Mouse (Mus musculus): Measurements from ENCODE around the gene 4933424G06Rik. TPM values are rescaled to one million over a fixed set of nuclear protein-coding genes. Genes with fewer than 3 reads are reported as not detected.

4933424G06Rik gene
- polyA plus RNA-seq, 1 experiment from 2014 or later: 0.13 TPM

DNA sequence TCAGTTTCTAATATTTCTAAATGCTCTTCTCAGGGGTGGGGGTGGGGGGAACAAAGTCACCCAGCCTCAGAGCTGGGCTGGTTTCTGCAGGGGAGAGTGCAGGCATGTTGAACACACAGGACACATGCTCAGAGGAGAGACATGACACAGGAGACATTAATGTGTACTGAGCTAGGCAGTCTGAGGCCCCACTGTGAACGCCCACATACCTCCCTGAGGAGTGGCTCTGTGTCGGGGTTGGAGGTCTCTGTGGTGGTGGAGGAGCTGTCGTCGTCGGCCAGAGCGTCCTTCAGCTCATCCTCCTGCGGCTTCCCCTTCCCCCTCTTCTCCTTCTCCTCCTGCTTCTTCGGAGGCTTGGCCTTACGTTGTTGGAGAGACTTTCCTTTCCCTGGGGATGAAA, 94.3 kb downstream of the 4933424G06Rik start:
- ATAC-seq (ENCODE audit: insufficient read depth, low FRiP score): no peak
- Histone ChIP-seq H3K9ac (ENCODE audit: low read length) (no peak overlapping the region), H3K4me3 (replicated peaks; ENCODE audit: low read length) (no peak overlapping the region), H3K27me3 (ENCODE audit: control insufficient read depth, insufficient read depth, low read length) (no peaks in the 10 kb centered on the region), H3K36me3 (ENCODE audit: control insufficient read depth, insufficient read depth, low read length) (peaks cover 36% of the 10 kb centered on the region), H3K9me3 (replicated peaks; ENCODE audit: control insufficient read depth, low read length) (no peaks in the 10 kb centered on the region), H3K27ac (ENCODE audit: low read length) (no peak overlapping the region), H3K4me2 (ENCODE audit: low read depth, low read length) (no peak overlapping the region), H3K4me1 (ENCODE audit: control insufficient read depth, insufficient read depth, low read length) (no peaks in the 10 kb centered on the region)
- 75% methylated on average over 9 of the region's 9 CpGs for WGBS

DNA sequence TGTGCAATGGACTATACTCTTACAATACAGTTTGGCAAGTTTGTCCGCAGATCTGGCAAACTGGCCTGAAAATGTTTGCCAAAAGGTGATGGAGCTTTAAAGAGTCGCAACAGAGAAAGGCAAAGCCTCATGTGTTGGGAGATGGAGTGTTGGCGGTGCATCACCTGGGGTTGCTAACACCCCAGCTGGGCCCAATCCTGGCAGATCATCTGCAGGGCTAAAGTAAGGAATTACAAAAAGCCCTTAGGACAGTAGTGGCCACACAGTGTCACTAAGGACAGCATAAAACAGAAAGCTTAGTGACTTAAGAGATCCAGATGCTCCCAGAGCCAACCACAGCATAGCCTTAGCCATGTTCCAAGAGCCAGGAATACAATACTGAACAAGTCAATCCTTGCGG, 94.9 kb downstream of the 4933424G06Rik start:
- ATAC-seq (ENCODE audit: insufficient read depth, low FRiP score): no peak
- Histone ChIP-seq H3K36me3 (ENCODE audit: control insufficient read depth, insufficient read depth, low read length) (peaks cover 30% of the 10 kb centered on the region), H3K27me3 (ENCODE audit: control insufficient read depth, insufficient read depth, low read length) (no peaks in the 10 kb centered on the region), H3K9ac (ENCODE audit: low read length) (no peak overlapping the region), H3K4me2 (ENCODE audit: low read depth, low read length) (no peak overlapping the region), H3K4me3 (replicated peaks; ENCODE audit: low read length) (no peak overlapping the region), H3K9me3 (replicated peaks; ENCODE audit: control insufficient read depth, low read length) (no peaks in the 10 kb centered on the region), H3K4me1 (ENCODE audit: control insufficient read depth, insufficient read depth, low read length) (no peaks in the 10 kb centered on the region), H3K27ac (ENCODE audit: low read length) (no peak overlapping the region)
- 92% methylated on average over 4 of the region's 4 CpGs for WGBS

DNA sequence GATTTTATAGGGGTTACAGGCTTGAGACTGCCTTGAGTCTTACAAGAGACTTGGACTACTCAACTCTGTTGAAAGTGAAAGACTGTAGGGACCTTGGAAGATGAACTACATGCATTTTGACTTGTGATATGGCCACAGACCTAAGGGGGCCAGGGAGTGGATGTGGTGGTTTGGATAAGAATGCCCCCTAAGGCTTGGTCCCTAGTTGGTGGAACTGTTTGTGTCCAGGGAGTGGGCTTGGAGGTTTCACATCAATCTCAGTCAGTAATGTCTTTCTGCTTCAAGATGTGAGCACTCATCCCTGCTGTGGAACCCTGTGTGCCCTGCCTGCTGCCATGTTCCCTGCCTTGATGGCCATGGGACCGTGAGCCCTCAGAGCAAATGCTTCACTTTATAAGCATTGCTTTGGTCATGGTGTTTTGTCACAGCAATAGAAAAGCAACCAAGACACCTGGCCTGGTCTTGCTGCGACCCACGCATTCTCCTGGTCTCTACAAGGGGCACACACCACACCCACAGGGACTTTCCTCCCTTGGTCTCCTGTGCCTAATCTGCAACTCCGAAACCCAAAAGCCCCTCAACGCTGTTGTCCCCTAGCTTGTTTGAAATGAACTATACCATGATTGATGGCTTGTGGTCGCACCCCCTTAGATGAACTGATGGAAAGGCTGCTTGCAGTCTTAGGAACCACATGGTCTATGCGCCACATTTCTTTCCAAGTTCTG, 96.4 kb downstream of the 4933424G06Rik start:
- no peak overlapping the region for H3K4me2 ChIP-seq (ENCODE audit: low read depth, low read length)
- H3K4me3 ChIP-seq (replicated peaks; ENCODE audit: low read length): no peak overlapping the region
- H3K4me1 ChIP-seq (ENCODE audit: control insufficient read depth, insufficient read depth, low read length): no peaks in the 10 kb centered on the region
- no peaks in the 10 kb centered on the region for H3K9me3 ChIP-seq (replicated peaks; ENCODE audit: control insufficient read depth, low read length)
- no peak for ATAC-seq (ENCODE audit: insufficient read depth, low FRiP score)
- no peak overlapping the region for H3K27ac ChIP-seq (ENCODE audit: low read length)
- H3K27me3 ChIP-seq (ENCODE audit: control insufficient read depth, insufficient read depth, low read length): no peaks in the 10 kb centered on the region
- no peak overlapping the region for H3K9ac ChIP-seq (ENCODE audit: low read length)
- H3K36me3 ChIP-seq (ENCODE audit: control insufficient read depth, insufficient read depth, low read length): peaks cover 33% of the 10 kb centered on the region
- WGBS: 93% methylated on average over 7 of the region's 7 CpGs

DNA sequence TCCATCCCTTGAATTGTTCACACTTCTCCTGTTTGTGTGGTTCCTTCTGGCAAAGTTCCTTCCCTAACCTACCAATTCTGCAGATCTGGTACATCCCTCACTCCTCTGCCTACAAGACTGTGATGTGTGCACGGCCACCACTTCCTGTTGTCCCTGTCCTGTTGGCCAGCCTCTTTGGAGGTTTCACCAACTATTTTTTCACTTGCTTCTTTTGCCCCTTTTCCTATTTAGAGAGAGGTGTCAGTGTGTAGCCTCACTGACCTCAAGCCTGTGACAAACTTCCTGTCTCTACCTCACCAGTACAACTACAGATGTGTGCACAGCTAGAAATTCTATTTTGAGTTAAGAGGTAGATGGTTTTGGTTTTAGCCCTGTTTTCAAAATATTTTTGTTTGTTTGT, 97.1 kb downstream of the 4933424G06Rik start:
- no peak overlapping the region for H3K4me3 ChIP-seq (replicated peaks; ENCODE audit: low read length)
- no peak for ATAC-seq (ENCODE audit: insufficient read depth, low FRiP score)

More for the DNA sequence above, 97.1 kb downstream of the 4933424G06Rik start:
- Histone ChIP-seq H3K9me3 (replicated peaks; ENCODE audit: control insufficient read depth, low read length) (no peaks in the 10 kb centered on the region), H3K36me3 (ENCODE audit: control insufficient read depth, insufficient read depth, low read length) (peaks cover 29% of the 10 kb centered on the region), H3K4me2 (ENCODE audit: low read depth, low read length) (no peak overlapping the region), H3K27me3 (ENCODE audit: control insufficient read depth, insufficient read depth, low read length) (no peaks in the 10 kb centered on the region), H3K27ac (ENCODE audit: low read length) (no peak overlapping the region), H3K4me1 (ENCODE audit: control insufficient read depth, insufficient read depth, low read length) (no peaks in the 10 kb centered on the region), H3K9ac (ENCODE audit: low read length) (no peak overlapping the region)
- 89% methylated on average over 1 of the region's 1 CpGs for WGBS

Small RNA genes lying within 50 kb of the gene (microRNA-seq; reads per million reads assigned to microRNA genes)
- not detected for gene Gm24133

Other genes starting within 250 kb of the 4933424G06Rik start
- gene Cnnm4, start 238.5 kb upstream of the 4933424G06Rik start, polyA plus RNA-seq (2015; fragmentation: Nextera tagmentation; extraction: Ambion mirVana): 16.7 and 18.5 TPM in 2 replicates
- 2.5 and 3.0 TPM in 2 replicates for gene Cnnm3, start 198.3 kb upstream of the 4933424G06Rik start, polyA plus RNA-seq (2015; fragmentation: Nextera tagmentation; extraction: Ambion mirVana)
- gene Ankrd23, start 173.3 kb upstream of the 4933424G06Rik start, polyA plus RNA-seq (2015; fragmentation: Nextera tagmentation; extraction: Ambion mirVana): 18.0 and 21.7 TPM in 2 replicates
- gene Gm42417, start 170.7 kb upstream of the 4933424G06Rik start, polyA plus RNA-seq (2015; fragmentation: Nextera tagmentation; extraction: Ambion mirVana): 1.9 TPM in 1 of 2 replicates, not detected in the other
- 26.7 and 30.5 TPM in 2 replicates for gene Ankrd39, start 162.7 kb upstream of the 4933424G06Rik start, polyA plus RNA-seq (2015; fragmentation: Nextera tagmentation; extraction: Ambion mirVana)
- gene Sema4c, start 151.8 kb upstream of the 4933424G06Rik start, polyA plus RNA-seq (2015; fragmentation: Nextera tagmentation; extraction: Ambion mirVana): 10.0 and 10.6 TPM in 2 replicates
- 0.50 and 0.94 TPM in 2 replicates for gene Fam178b, start 27.0 kb upstream of the 4933424G06Rik start, polyA plus RNA-seq (2015; fragmentation: Nextera tagmentation; extraction: Ambion mirVana)
- 591 and 640 TPM in 2 replicates for gene Cox5b, start 18.7 kb upstream of the 4933424G06Rik start, polyA plus RNA-seq (2015; fragmentation: Nextera tagmentation; extraction: Ambion mirVana)
- gene Actr1b, start 4.3 kb downstream of the 4933424G06Rik start, polyA plus RNA-seq (2015; fragmentation: Nextera tagmentation; extraction: Ambion mirVana): 95.3 and 103 TPM in 2 replicates
- gene Zap70, start 51.6 kb downstream of the 4933424G06Rik start, polyA plus RNA-seq (2015; fragmentation: Nextera tagmentation; extraction: Ambion mirVana): 0.49 and 0.56 TPM in 2 replicates
- 12.9 and 13.1 TPM in 2 replicates for gene Tmem131, start 233.5 kb downstream of the 4933424G06Rik start, polyA plus RNA-seq (2015; fragmentation: Nextera tagmentation; extraction: Ambion mirVana)

All from stomach, embryonic 16.5 days (tissue).